Mouse (Mus musculus) midbrain, embryonic 14.5 days (tissue): Measurements from ENCODE around the gene Srpr. TPM values are rescaled to one million over a fixed set of nuclear protein-coding genes. Genes with fewer than 3 reads are reported as not detected.

Experiments
- ATAC-seq: fragments of 200-750 bp; cut with Nextera tagmentation; 2 replicates; pipeline ENCODE4 v1.8.0; 2017; ENCODE audit warnings: moderate number of reproducible peaks, moderate library complexity; ENCODE audit not compliant: low FRiP score, low TSS enrichment
- DNase-seq: peaks from one replicate; pipeline ENCODE4 v3.0.0-alpha.2; 2015
- H3K27ac ChIP-seq: fragments of 300-500 bp; sonication (generic); replicated peaks from 2 replicates; pipeline ENCODE4 v1.5.1; 2014; ENCODE audit warnings: mild to moderate bottlenecking, low read depth, low read length, moderate library complexity
- H3K27me3 ChIP-seq: fragments of 300-500 bp; sonication (generic); 2 replicates; pipeline ENCODE4 v1.6.1; 2014; ENCODE audit warnings: low read length, control low read depth, mixed read lengths; ENCODE audit not compliant: control insufficient read depth, insufficient read depth
- H3K36me3 ChIP-seq: fragments of 300-500 bp; sonication (generic); 2 replicates; pipeline ENCODE4 v1.6.1; 2014; ENCODE audit warnings: low read length, control low read depth; ENCODE audit not compliant: control insufficient read depth, insufficient read depth
- H3K4me1 ChIP-seq: fragments of 300-500 bp; sonication (generic); 2 replicates; pipeline ENCODE4 v1.6.1; 2014; ENCODE audit warnings: mild to moderate bottlenecking, antibody characterized with exemption, low read length, control low read depth; ENCODE audit not compliant: control insufficient read depth, insufficient read depth
- H3K4me2 ChIP-seq: fragments of 300-500 bp; sonication (generic); 2 replicates; pipeline ENCODE4 v1.6.1; 2014; ENCODE audit warnings: mild to moderate bottlenecking, low read length, moderate library complexity
- H3K4me3 ChIP-seq: fragments of 300-500 bp; sonication (generic); replicated peaks from 2 replicates; pipeline ENCODE4 v1.5.1; 2014; ENCODE audit warnings: low read depth, low read length
- H3K9ac ChIP-seq: fragments of 300-500 bp; sonication (generic); replicated peaks from 2 replicates; pipeline ENCODE4 v1.6.1; 2014; ENCODE audit warnings: mild to moderate bottlenecking, low read length, moderate library complexity
- H3K9me3 ChIP-seq: fragments of 300-500 bp; sonication (generic); 2 replicates; pipeline ENCODE4 v1.6.1; 2016; ENCODE audit warnings: low read length, control low read depth, mixed read lengths; ENCODE audit not compliant: control insufficient read depth
- WGBS: fragments of 180-500 bp; shearing (Covaris S2); extraction: QIAGEN DNeasy Blood & Tissue Kit; methylation state at CpG from one replicate; pipeline ENCODE4 v1.1.7; 2014; 5-methylcytosine and 5-hydroxymethylcytosine counted together
- polyA plus RNA-seq: library from polyadenylated mRNA; unstranded; fragments of >200 nt; fragmentation: Nextera tagmentation; extraction: Ambion mirVana; gene quantifications from 2 replicates; pipeline ENCODE4 v1.2.1, GENCODE M21; 2014

The Srpr gene
- polyA plus RNA-seq, 1 experiment from 2014 or later: 72.5 TPM

DNA sequence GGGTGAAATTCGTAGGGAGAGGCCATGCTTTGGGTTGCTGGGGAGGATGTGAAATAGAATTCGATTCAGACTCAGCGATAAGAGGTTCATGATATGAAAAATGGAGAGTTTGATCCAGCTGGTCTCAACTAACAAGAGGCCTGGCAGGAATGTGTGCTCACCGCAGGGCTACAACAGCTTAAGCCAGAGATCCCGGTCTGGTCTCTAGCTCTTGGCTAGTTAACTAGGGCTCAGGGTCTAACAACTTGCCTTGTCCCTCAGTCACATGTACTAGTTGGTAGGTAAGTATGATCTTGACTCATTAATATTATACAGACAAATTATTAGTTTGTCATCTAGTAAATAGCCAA lies 82.9 kb downstream of the Srpr start:
- Histone ChIP-seq H3K4me2 (no peak overlapping the region), H3K9me3 (no peaks in the 10 kb centered on the region), H3K9ac (no peak overlapping the region), H3K27me3 (no peaks in the 10 kb centered on the region), H3K36me3 (peaks cover 3% of the 10 kb centered on the region), H3K27ac (no peak overlapping the region), H3K4me3 (no peak overlapping the region), H3K4me1 (no peaks in the 10 kb centered on the region)
- ATAC-seq (no peak), DNase-seq (peak; percentile 19)
- 54% methylated on average over 5 of the region's 5 CpGs for WGBS

DNA sequence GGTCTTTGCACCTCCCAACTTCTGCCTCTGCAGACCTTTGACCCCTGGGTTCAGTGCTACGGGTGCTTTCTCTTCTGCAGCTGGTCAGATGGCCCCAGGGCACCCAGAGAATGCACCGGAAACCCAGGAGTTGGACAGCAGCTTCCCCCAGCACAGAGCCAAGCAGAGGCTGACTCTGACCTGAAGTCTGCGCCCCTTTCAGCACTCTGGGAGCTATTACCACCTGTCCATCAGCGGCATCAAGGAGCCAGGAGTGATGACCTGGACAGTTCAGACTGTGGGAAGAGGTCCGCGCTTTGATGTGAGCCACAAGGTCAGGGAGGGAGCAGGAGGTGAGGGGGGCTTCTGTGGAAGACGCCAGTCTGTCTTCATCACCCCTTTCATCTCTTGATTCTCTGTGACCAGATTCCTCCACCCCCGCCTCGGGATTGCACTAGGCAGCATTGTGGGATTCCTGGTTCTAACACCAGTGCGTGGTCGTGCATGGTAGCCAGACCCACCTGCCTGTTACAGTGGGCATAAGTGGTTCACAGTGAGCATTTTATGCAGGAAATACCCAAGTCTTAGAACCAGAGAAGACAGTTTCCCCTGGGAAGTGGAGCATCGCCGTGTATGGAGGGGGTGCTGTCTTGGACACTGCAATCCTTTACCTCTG lies 83.6 kb downstream of the Srpr start:
- H3K4me1 ChIP-seq: no peaks in the 10 kb centered on the region
- ATAC-seq (peak; percentile 40; the same call in 1 of the 2 replicates), DNase-seq (no peak)
- H3K9ac ChIP-seq: no peak overlapping the region
- H3K27me3 ChIP-seq: peaks cover 2% of the 10 kb centered on the region; the same call in 1 of the 2 replicates
- WGBS: 53% methylated on average over 13 of the region's 13 CpGs
- H3K9me3 ChIP-seq: no peaks in the 10 kb centered on the region
- no peak overlapping the region for H3K27ac ChIP-seq
- no peak overlapping the region for H3K4me2 ChIP-seq
- no peak overlapping the region for H3K4me3 ChIP-seq
- H3K36me3 ChIP-seq: no peaks in the 10 kb centered on the region

DNA sequence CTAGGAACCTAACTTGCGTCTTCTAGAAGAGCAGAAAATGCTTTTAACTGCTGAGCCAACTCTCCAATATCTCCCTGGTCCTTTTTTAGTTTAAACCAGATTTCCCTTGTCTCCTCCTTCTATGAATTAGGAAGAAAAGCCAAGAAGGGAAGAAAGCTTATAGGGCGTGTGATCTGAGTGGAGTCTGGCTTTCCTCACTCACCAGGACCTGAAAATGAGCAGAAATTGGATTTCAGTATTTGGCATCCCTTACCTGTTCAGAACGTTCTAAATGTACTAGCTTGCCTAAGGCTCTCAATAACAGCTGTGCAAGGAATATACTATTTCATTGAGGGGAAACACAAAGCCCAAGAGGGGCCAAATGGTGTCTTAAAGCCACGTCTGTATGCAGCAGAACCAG lies 84.4 kb downstream of the Srpr start:
- ATAC-seq (no peak), DNase-seq (no peak)
- no peak overlapping the region for H3K27ac ChIP-seq
- no peaks in the 10 kb centered on the region for H3K9me3 ChIP-seq
- H3K4me2 ChIP-seq: no peak overlapping the region
- no peak overlapping the region for H3K4me3 ChIP-seq
- peaks cover 3% of the 10 kb centered on the region; the same call in 1 of the 2 replicates for H3K27me3 ChIP-seq
- WGBS: 90% methylated on average over 4 of the region's 4 CpGs
- no peaks in the 10 kb centered on the region for H3K36me3 ChIP-seq
- H3K4me1 ChIP-seq: no peaks in the 10 kb centered on the region
- H3K9ac ChIP-seq: no peak overlapping the region

DNA sequence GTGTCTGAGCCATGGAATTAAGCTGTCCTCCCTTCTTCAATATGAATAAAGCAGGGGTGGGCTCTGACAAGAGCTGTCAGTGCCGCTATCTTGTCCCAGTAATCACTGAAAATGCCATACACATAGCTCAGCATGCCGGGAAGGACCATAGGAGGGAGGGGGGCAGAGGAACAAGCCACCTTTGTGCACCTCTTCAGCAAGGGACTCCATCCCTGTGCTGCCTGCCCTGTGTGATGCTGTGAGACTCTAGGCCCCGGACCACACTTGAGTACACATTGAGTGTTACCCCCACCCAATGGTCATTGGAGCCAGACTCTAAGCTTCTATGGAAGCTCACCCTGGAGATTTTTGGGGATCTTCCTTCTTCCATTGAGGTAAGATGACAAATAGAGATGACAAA lies 86.4 kb downstream of the Srpr start:
- WGBS: 56% methylated on average over 3 of the region's 3 CpGs
- H3K36me3 ChIP-seq: no peaks in the 10 kb centered on the region

DNA sequence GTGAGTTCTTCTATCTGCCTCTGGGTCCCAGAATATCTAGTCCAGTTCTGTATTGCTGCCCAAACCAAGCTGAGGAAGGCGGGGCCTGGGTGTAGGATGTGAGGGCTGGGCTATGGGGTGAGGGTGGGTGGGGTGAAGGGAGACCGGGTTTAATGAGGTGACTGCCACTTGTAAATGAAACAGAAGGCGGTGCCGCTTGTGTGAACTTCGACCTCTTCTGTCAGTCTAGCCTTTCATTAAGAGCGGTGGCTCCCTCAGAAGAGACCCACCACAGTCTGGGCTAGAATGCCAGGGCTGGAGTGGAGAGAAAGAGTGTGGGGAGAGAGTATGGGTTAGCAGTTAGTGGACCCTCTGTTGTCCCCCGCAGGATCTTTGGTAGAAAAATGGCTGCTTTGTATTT lies 90.0 kb downstream of the Srpr start:
- H3K4me1 ChIP-seq: no peaks in the 10 kb centered on the region
- no peak overlapping the region for H3K4me3 ChIP-seq
- H3K4me2 ChIP-seq: no peak overlapping the region
- no peak for ATAC-seq
- H3K27ac ChIP-seq: no peak overlapping the region
- H3K27me3 ChIP-seq: peaks cover 6% of the 10 kb centered on the region; the same call in 1 of the 2 replicates
- no peak overlapping the region for H3K9ac ChIP-seq
- WGBS: 18% methylated on average over 7 of the region's 7 CpGs
- no peaks in the 10 kb centered on the region for H3K9me3 ChIP-seq
- H3K36me3 ChIP-seq: no peaks in the 10 kb centered on the region
- no peak for DNase-seq

More for the DNA sequence above, 86.4 kb downstream of the Srpr start:
- H3K27ac ChIP-seq: no peak overlapping the region
- ATAC-seq (no peak), DNase-seq (no peak)
- no peaks in the 10 kb centered on the region for H3K9me3 ChIP-seq
- H3K4me3 ChIP-seq: no peak overlapping the region
- H3K4me2 ChIP-seq: no peak overlapping the region
- peaks cover 3% of the 10 kb centered on the region; the same call in 1 of the 2 replicates for H3K27me3 ChIP-seq
- H3K9ac ChIP-seq: no peak overlapping the region
- H3K4me1 ChIP-seq: no peaks in the 10 kb centered on the region

DNA sequence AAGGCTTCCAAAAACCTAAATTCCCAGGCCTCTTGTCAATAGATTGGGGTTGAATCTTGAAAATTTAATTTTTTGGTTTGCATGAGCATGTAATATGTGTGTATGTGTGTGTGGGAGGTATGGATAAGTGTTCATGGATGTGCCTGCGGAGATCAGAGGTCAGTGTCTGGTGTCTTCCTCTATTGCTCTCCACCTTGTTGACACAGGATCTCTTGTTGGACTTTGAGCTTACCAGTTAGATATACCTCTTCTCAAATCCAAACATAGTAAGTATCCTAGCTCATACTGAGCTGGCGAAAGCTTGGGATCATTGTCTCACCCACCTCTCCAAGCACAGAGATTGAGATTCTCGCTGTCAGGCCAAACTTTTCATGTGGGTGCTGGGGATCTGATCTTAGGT lies 90.4 kb downstream of the Srpr start:
- ATAC-seq (no peak), DNase-seq (no peak)
- H3K36me3 ChIP-seq: no peaks in the 10 kb centered on the region
- H3K4me3 ChIP-seq: no peak overlapping the region
- H3K4me1 ChIP-seq: no peaks in the 10 kb centered on the region
- 97% methylated on average over 3 of the region's 3 CpGs for WGBS
- H3K4me2 ChIP-seq: no peak overlapping the region
- H3K27me3 ChIP-seq: peaks cover 6% of the 10 kb centered on the region; the same call in 1 of the 2 replicates
- no peaks in the 10 kb centered on the region for H3K9me3 ChIP-seq
- H3K9ac ChIP-seq: no peak overlapping the region
- no peak overlapping the region for H3K27ac ChIP-seq

DNA sequence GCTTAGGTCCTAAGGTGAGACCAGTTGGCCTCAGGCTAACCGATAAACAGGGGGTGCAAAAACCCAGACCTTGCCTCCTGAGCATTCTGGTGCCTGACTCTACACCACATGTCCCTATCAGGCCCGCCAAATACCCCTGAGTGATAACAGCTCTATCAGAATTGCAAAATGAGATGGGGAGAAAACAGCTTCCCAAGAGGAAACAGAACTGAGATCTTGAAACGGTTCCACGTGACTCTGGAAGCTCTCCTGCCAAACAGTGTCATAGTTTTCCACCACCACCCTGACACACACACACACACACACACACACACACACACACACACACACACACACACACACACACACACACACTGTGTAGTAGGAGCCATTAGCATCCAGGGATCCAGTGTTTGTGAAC lies 90.9 kb downstream of the Srpr start:
- Histone ChIP-seq H3K4me3 (no peak overlapping the region), H3K36me3 (no peaks in the 10 kb centered on the region), H3K9me3 (no peaks in the 10 kb centered on the region), H3K27ac (no peak overlapping the region), H3K4me1 (no peaks in the 10 kb centered on the region), H3K4me2 (no peak overlapping the region), H3K9ac (no peak overlapping the region), H3K27me3 (peaks cover 6% of the 10 kb centered on the region; the same call in 1 of the 2 replicates)
- WGBS: 80% methylated on average over 4 of the region's 4 CpGs
- DNase-seq (no peak), ATAC-seq (no peak)

DNA sequence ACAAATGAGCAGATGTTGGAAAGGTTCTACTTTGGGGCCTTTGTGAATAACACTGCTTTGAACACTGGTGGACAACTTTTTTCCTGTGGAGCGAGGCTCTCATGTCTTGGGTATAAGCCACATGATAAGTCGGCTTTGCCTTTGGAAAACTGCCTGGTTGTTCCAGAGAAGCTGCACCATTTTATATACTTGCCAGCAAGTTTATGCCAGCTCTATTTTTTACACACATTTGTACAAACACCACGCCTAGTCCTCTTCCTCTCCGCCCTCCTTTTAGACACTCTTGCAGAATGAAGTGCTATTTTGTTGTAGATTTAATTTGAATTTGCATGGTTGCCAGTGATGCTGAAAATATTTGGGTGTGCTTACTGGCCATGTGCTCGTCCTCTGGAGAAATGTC lies 93.5 kb downstream of the Srpr start:
- ATAC-seq: no peak
- no peaks in the 10 kb centered on the region for H3K9me3 ChIP-seq
- no peak overlapping the region for H3K27ac ChIP-seq
- peaks cover 4% of the 10 kb centered on the region; the same call in 1 of the 2 replicates for H3K27me3 ChIP-seq
- H3K36me3 ChIP-seq: no peaks in the 10 kb centered on the region
- no peaks in the 10 kb centered on the region for H3K4me1 ChIP-seq
- DNase-seq: no peak
- H3K4me2 ChIP-seq: no peak overlapping the region
- no peak overlapping the region for H3K9ac ChIP-seq
- 86% methylated on average over 5 of the region's 5 CpGs for WGBS
- no peak overlapping the region for H3K4me3 ChIP-seq
